16 mouse cellular contexts compared by ENCODE assay signal in genomic region chr3:116940804-116941558, GRCm38 (mm10). TPM values are rescaled to one million over a fixed set of nuclear protein-coding genes. Genes with fewer than 3 reads are reported as not detected.
DNase-seq lines count a peak whose midpoint lies in the region; ATAC-seq and TF ChIP-seq lines count a peak whose summit lies in the region.
"Had no signal": no experiment of that assay in that cellular context is flagged by ENCODE, and none has a peak within 500 bp of the region (broad histone marks: within the 10 kb centered on the region; RNA-seq: fewer than 3 reads in every experiment).

No protein-coding gene starts in this region.

- WGBS in heart, postnatal 0 days, result 44% methylated on average over 10 of the region's 10 CpGs
- 53% methylated on average over 10 of the region's 10 CpGs for WGBS in lung, embryonic 15.5 days
- WGBS in midbrain, embryonic 10.5 days, result 80% methylated on average over 10 of the region's 10 CpGs

- H3K36me3 ChIP-seq in heart, postnatal 0 days (replicated peaks; ENCODE audit: control insufficient read depth, insufficient read depth, low read length), result peaks cover 7% of the 10 kb centered on the region
- H3K36me3 ChIP-seq in lung, embryonic 15.5 days, result no peaks in the 10 kb centered on the region
- no peaks in the 10 kb centered on the region for H3K36me3 ChIP-seq in midbrain, embryonic 10.5 days
- H3K36me3 ChIP-seq: embryonic facial prominence, embryonic 10.5 days; forebrain, embryonic 10.5 days; liver, embryonic 15.5 days had no signal

- ATAC-seq in heart, postnatal 0 days (ENCODE audit: insufficient read depth, low read depth), result peak; percentile 28; the same call in 1 of the 2 replicates
- peak; percentile 14; the same call in 1 of the 2 replicates for ATAC-seq in lung, embryonic 15.5 days (ENCODE audit: borderline replicate concordance, extremely low read depth, low FRiP score, low TSS enrichment)
- no peak for ATAC-seq in megakaryocyte-erythroid progenitor cell, adult 5-6 weeks (replicated peaks; ENCODE audit: low FRiP score, low TSS enrichment, poor library complexity, severe bottlenecking)

- peak; percentile 55 for DNase-seq in heart, postnatal 0 days (ENCODE audit: low spot score)
- no peak for DNase-seq in heart, postnatal 25 days (ENCODE audit: low spot score)
- DNase-seq in lung, postnatal 4 days, result no peak
- DNase-seq in left cerebral cortex, postnatal 14 days (ENCODE audit: low spot score in 2 of 2), result peak; percentile 58 to 61
- DNase-seq in midbrain, embryonic 10.5 days (ENCODE audit: low spot score), result no peak
- DNase-seq: cerebellum, adult 8-10 months; gastrocnemius, postnatal 25 days; kidney, postnatal 36 days; thymus, adult 2 months had no signal

- H3K9ac ChIP-seq in heart, postnatal 0 days (replicated peaks; ENCODE audit: low read depth, low read length), result no peak overlapping the region; the same call in 1 of the 2 replicates
- H3K9ac ChIP-seq in lung, embryonic 15.5 days, result no peak overlapping the region
- H3K9ac ChIP-seq: liver, embryonic 15.5 days had no signal

- intact Hi-C loops in heart, postnatal 25 days (cut with DNase I), result no loop called here
- intact Hi-C loops in left cerebral cortex, postnatal 14 days (cut with DNase I), result no loop called here

- H3K4me3 ChIP-seq in heart, postnatal 0 days (ENCODE audit: low read depth, low read length), result no peak overlapping the region
- H3K4me3 ChIP-seq in lung, embryonic 15.5 days, result no peak overlapping the region
- H3K4me3 ChIP-seq in midbrain, embryonic 10.5 days, result no peak overlapping the region
- H3K4me3 ChIP-seq: embryonic facial prominence, embryonic 10.5 days; forebrain, embryonic 10.5 days; liver, embryonic 15.5 days had no signal

- 0 out of 2 replicates have a peak, but pooled peaks cover 5% of the 10 kb centered on the region for H3K9me3 ChIP-seq in heart, postnatal 0 days (replicated peaks; ENCODE audit: control insufficient read depth, low read length)
- H3K9me3 ChIP-seq in lung, embryonic 15.5 days, result no peaks in the 10 kb centered on the region
- no peaks in the 10 kb centered on the region for H3K9me3 ChIP-seq in midbrain, embryonic 10.5 days (replicated peaks)
- H3K9me3 ChIP-seq: embryonic facial prominence, embryonic 10.5 days; forebrain, embryonic 10.5 days; liver, embryonic 15.5 days had no signal

- peaks cover 16% of the 10 kb centered on the region for H3K4me1 ChIP-seq in heart, postnatal 0 days (ENCODE audit: control insufficient read depth, insufficient read depth)
- H3K4me1 ChIP-seq in lung, embryonic 15.5 days, result no peaks in the 10 kb centered on the region
- H3K4me1 ChIP-seq in midbrain, embryonic 10.5 days, result no peaks in the 10 kb centered on the region
- H3K4me1 ChIP-seq: embryonic facial prominence, embryonic 10.5 days; forebrain, embryonic 10.5 days; liver, embryonic 15.5 days had no signal

- no peak overlapping the region for H3K4me2 ChIP-seq in heart, postnatal 0 days (ENCODE audit: low read depth, low read length)
- no peak overlapping the region for H3K4me2 ChIP-seq in lung, embryonic 15.5 days
- H3K4me2 ChIP-seq: liver, embryonic 15.5 days had no signal

- no peaks in the 10 kb centered on the region for H3K27me3 ChIP-seq in heart, postnatal 0 days (ENCODE audit: control insufficient read depth, insufficient read depth, low read length)
- H3K27me3 ChIP-seq in lung, embryonic 15.5 days, result no peaks in the 10 kb centered on the region
- no peaks in the 10 kb centered on the region for H3K27me3 ChIP-seq in midbrain, embryonic 10.5 days (ENCODE audit: low read depth, poor library complexity, severe bottlenecking)
- H3K27me3 ChIP-seq: liver, embryonic 15.5 days had no signal

- H3K27ac ChIP-seq in heart, postnatal 0 days (ENCODE audit: low read depth), result peak overlapping the region; percentile 64
- peak overlapping the region; percentile 26 for H3K27ac ChIP-seq in lung, embryonic 15.5 days
- H3K27ac ChIP-seq in midbrain, embryonic 10.5 days (replicated peaks), result no peak overlapping the region
- H3K27ac ChIP-seq: embryonic facial prominence, embryonic 10.5 days; forebrain, embryonic 10.5 days; liver, embryonic 15.5 days had no signal

- TF ChIP-seq EP300 in heart, postnatal 0 days (IDR thresholded peaks at IDR 0.05; ENCODE audit: low read depth), result no peak

- no peak for TF ChIP-seq CTCF in heart, postnatal 0 days (IDR thresholded peaks at IDR 0.05; ENCODE audit: low read depth)

RNA-seq across cellular contexts. Expression of gene 4930455H04Rik, which starts 27.1 kb away (rescaled TPM):
- total RNA-seq in heart, postnatal 0 days (2014; rRNA removed; ENCODE audit: low replicate concordance), result not detected in 2 replicates
- 0.11 TPM in 1 of 2 replicates, not detected in the other for polyA plus RNA-seq in heart, postnatal 0 days (2015; fragmentation: Nextera tagmentation; extraction: Ambion mirVana)
- total RNA-seq in heart, postnatal 25 days (2021), result not detected
- polyA plus RNA-seq in lung, embryonic 15.5 days (2015; fragmentation: Nextera tagmentation; extraction: Ambion mirVana), result not detected in 2 replicates
- total RNA-seq in left cerebral cortex, postnatal 14 days (2021), result not detected
- total RNA-seq in megakaryocyte-erythroid progenitor cell, adult 5-6 weeks (2014; fragmentation: Nextera tagmentation), result not detected in 2 replicates
- not detected in 2 replicates for total RNA-seq in megakaryocyte-erythroid progenitor cell, adult 5-6 weeks (2017)
- polyA plus RNA-seq in midbrain, embryonic 10.5 days (2016; fragmentation: Nextera tagmentation; extraction: Ambion mirVana), result not detected in 2 replicates
- total RNA-seq: adrenal gland, postnatal 4 days; gastrocnemius, postnatal 25 days; monocyte, adult 5-6 weeks had no signal
- polyA plus RNA-seq: embryonic facial prominence, embryonic 10.5 days; forebrain, embryonic 10.5 days; liver, embryonic 15.5 days; thymus, adult 2 months had no signal

RNA-seq across cellular contexts. Expression of gene Palmd, which starts 27.8 kb away (rescaled TPM):
- 7.9 and 10.9 TPM in 2 replicates for total RNA-seq in heart, postnatal 0 days (2014; rRNA removed; ENCODE audit: low replicate concordance)
- 23.2 and 29.7 TPM in 2 replicates for polyA plus RNA-seq in heart, postnatal 0 days (2015; fragmentation: Nextera tagmentation; extraction: Ambion mirVana)
- total RNA-seq in heart, postnatal 25 days (2021), result 10 to 100 TPM; 54.5 to 71.2 TPM
- 7.8 and 9.0 TPM in 2 replicates for polyA plus RNA-seq in lung, embryonic 15.5 days (2015; fragmentation: Nextera tagmentation; extraction: Ambion mirVana)
- 10 to 100 TPM; 29.1 to 31.9 TPM for total RNA-seq in left cerebral cortex, postnatal 14 days (2021)
- not detected in 2 replicates for total RNA-seq in megakaryocyte-erythroid progenitor cell, adult 5-6 weeks (2014; fragmentation: Nextera tagmentation)
- not detected in 2 replicates for total RNA-seq in megakaryocyte-erythroid progenitor cell, adult 5-6 weeks (2017)
- polyA plus RNA-seq in midbrain, embryonic 10.5 days (2016; fragmentation: Nextera tagmentation; extraction: Ambion mirVana), result 1.2 and 3.0 TPM in 2 replicates
- total RNA-seq: monocyte, adult 5-6 weeks had no signal

Comparison
In these comparisons a context has a peak if more than half of its experiments do, and no peak if none do; other contexts are left out.
1. DNase-seq: peak in heart, postnatal 0 days (single experiment) and left cerebral cortex, postnatal 14 days (2 of 2); none in heart, postnatal 25 days (single experiment), lung, postnatal 4 days (0 of 2) and midbrain, embryonic 10.5 days (single experiment).